Mouse (Mus musculus) heart, postnatal 0 days (tissue): ENCODE measurements around the gene Clca3a2.
"Not testable (repeated sequence)": the region's sequence is repeated elsewhere in the genome, so short reads cannot be mapped to it uniquely, and the experiment has no call there.

Experiments
- CTCF ChIP-seq: IDR thresholded peaks from 2 replicates; pipeline ENCODE4 v1.5.1; 2016; ENCODE audit warnings: antibody characterized with exemption, control low read depth, low read depth
- EP300 ChIP-seq: IDR thresholded peaks from 2 replicates; pipeline ENCODE4 v1.6.1; 2016; ENCODE audit warnings: antibody characterized with exemption, low read depth

DNA sequence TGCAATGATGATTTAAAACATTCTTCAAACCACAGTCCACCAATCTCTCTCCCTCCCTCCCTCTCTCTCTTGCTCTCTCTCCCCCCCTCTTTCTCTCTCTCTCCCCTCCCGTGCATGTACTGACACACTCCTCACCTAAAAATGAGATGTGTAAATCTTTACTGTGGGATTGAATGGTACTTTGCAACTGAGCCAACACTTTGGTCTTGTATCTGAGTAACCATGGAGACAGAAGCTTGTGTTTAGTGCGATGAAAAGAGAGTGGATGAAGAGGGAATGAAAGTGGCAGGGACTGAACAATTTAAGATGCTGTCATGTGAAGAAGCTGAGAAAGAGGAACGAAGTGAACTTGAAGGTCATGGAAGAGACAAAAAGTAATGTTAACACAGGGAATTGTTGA lies 71.6 kb downstream of the Clca3a2 start:
- not testable (repeated sequence) for TF ChIP-seq EP300, CTCF
